Mouse (Mus musculus): ENCODE results near the gene Sh3yl1. TPM values are rescaled to one million over a fixed set of nuclear protein-coding genes. Genes with fewer than 3 reads are reported as not detected.
A peak's percentile ranks its signal among the peaks of the same experiment; 100 is the strongest.

Gene Sh3yl1
- polyA plus RNA-seq, 1 experiment from 2014 or later, result 37.7 TPM

- Histone ChIP-seq H3K9me3 (no peaks in the 10 kb centered on the region), H3K4me3 (replicated peaks) (no peak overlapping the region), H3K27ac (no peak overlapping the region), H3K27me3 (no peaks in the 10 kb centered on the region), H3K36me3 (peaks cover 11% of the 10 kb centered on the region), H3K9ac (replicated peaks) (no peak overlapping the region), H3K4me1 (replicated peaks) (peaks cover 25% of the 10 kb centered on the region), H3K4me2 (replicated peaks) (no peak overlapping the region)
- ATAC-seq, result no peak
- 86% methylated on average over 1 of the region's 1 CpGs for WGBS
Observed at GRCm38 (mm10) chr12:30908658-30909057, 2.8 kb upstream of the Sh3yl1 start.

GRCm38 (mm10) chr12:30909881-30910280 is 1.6 kb upstream of the Sh3yl1 start:
- Histone ChIP-seq H3K27me3 (no peaks in the 10 kb centered on the region), H3K4me1 (replicated peaks) (peaks cover 25% of the 10 kb centered on the region), H3K36me3 (peaks cover 2% of the 10 kb centered on the region; the same call in 1 of the 2 replicates), H3K9me3 (no peaks in the 10 kb centered on the region), H3K4me3 (replicated peaks) (no peak overlapping the region), H3K4me2 (replicated peaks) (peak overlapping the region; percentile 82; the same call in 1 of the 2 replicates), H3K9ac (replicated peaks) (no peak overlapping the region), H3K27ac (no peak overlapping the region)
- ATAC-seq, result no peak
- WGBS, result 97% methylated on average over 2 of the region's 2 CpGs

- ATAC-seq, result no peak
- H3K27me3 ChIP-seq, result no peaks in the 10 kb centered on the region
- peak overlapping the region; percentile 82 for H3K4me2 ChIP-seq (replicated peaks)
- peaks cover 25% of the 10 kb centered on the region for H3K4me1 ChIP-seq (replicated peaks)
- peak overlapping the region; percentile 87 for H3K9ac ChIP-seq (replicated peaks)
- H3K36me3 ChIP-seq, result no peaks in the 10 kb centered on the region
- 21% methylated on average over 8 of the region's 8 CpGs for WGBS
- peak overlapping the region; percentile 64 for H3K4me3 ChIP-seq (replicated peaks)
- peak overlapping the region; percentile 68 for H3K27ac ChIP-seq
- no peaks in the 10 kb centered on the region for H3K9me3 ChIP-seq
Observed at GRCm38 (mm10) chr12:30910860-30911259, 608 bp upstream of the Sh3yl1 start.

- under 1% methylated on average over 19 of the region's 19 CpGs for WGBS
- Histone ChIP-seq H3K4me2 (replicated peaks) (peak overlapping the region; percentile 90), H3K9ac (replicated peaks) (peak overlapping the region; percentile 87), H3K27ac (no peak overlapping the region), H3K9me3 (no peaks in the 10 kb centered on the region), H3K36me3 (no peaks in the 10 kb centered on the region), H3K4me3 (replicated peaks) (peak overlapping the region; percentile 64), H3K27me3 (no peaks in the 10 kb centered on the region), H3K4me1 (replicated peaks) (peaks cover 25% of the 10 kb centered on the region)
- peak; percentile 79 for ATAC-seq
Observed at GRCm38 (mm10) chr12:30912048-30912381, 547 bp downstream of the Sh3yl1 start.

GRCm38 (mm10) chr12:30912840-30913239 is 1.4 kb downstream of the Sh3yl1 start:
- no peaks in the 10 kb centered on the region for H3K27me3 ChIP-seq
- peak overlapping the region; percentile 64 for H3K4me3 ChIP-seq (replicated peaks)
- no peaks in the 10 kb centered on the region for H3K36me3 ChIP-seq
- peaks cover 25% of the 10 kb centered on the region for H3K4me1 ChIP-seq (replicated peaks)
- no peaks in the 10 kb centered on the region for H3K9me3 ChIP-seq
- peak overlapping the region; percentile 90 for H3K4me2 ChIP-seq (replicated peaks)
- 69% methylated on average over 3 of the region's 3 CpGs for WGBS
- peak overlapping the region; percentile 87; the same call in 1 of the 2 replicates for H3K9ac ChIP-seq (replicated peaks)
- no peak overlapping the region for H3K27ac ChIP-seq
- ATAC-seq, result no peak

GRCm38 (mm10) chr12:30922401-30922800 is 10.9 kb downstream of the Sh3yl1 start:
- Histone ChIP-seq H3K4me2 (replicated peaks) (no peak overlapping the region), H3K27me3 (no peaks in the 10 kb centered on the region), H3K4me3 (replicated peaks) (no peak overlapping the region), H3K9me3 (no peaks in the 10 kb centered on the region), H3K36me3 (0 out of 2 replicates have a peak, but pooled peaks cover 17% of the 10 kb centered on the region), H3K27ac (no peak overlapping the region), H3K9ac (replicated peaks) (no peak overlapping the region), H3K4me1 (replicated peaks) (no peaks in the 10 kb centered on the region)
- ATAC-seq, result no peak
- 88% methylated on average over 3 of the region's 3 CpGs for WGBS

GRCm38 (mm10) chr12:30928182-30928581 is 16.7 kb downstream of the Sh3yl1 start:
- H3K9me3 ChIP-seq, result no peaks in the 10 kb centered on the region
- WGBS, result 90% methylated on average over 6 of the region's 6 CpGs
- peaks cover 17% of the 10 kb centered on the region; the same call in 1 of the 2 replicates for H3K36me3 ChIP-seq
- no peak overlapping the region for H3K4me2 ChIP-seq (replicated peaks)
- no peaks in the 10 kb centered on the region for H3K27me3 ChIP-seq
- H3K4me3 ChIP-seq (replicated peaks), result no peak overlapping the region
- no peaks in the 10 kb centered on the region for H3K4me1 ChIP-seq (replicated peaks)
- H3K9ac ChIP-seq (replicated peaks), result no peak overlapping the region
- no peak for ATAC-seq
- H3K27ac ChIP-seq, result no peak overlapping the region

- H3K4me1 ChIP-seq (replicated peaks), result no peaks in the 10 kb centered on the region
- H3K4me2 ChIP-seq (replicated peaks), result no peak overlapping the region
- H3K36me3 ChIP-seq, result peaks cover under 1% of the 10 kb centered on the region; the same call in 1 of the 2 replicates
- no peak overlapping the region for H3K4me3 ChIP-seq (replicated peaks)
- H3K27me3 ChIP-seq, result no peaks in the 10 kb centered on the region
- no peak overlapping the region for H3K9ac ChIP-seq (replicated peaks)
- 80% methylated on average over 2 of the region's 2 CpGs for WGBS
- H3K9me3 ChIP-seq, result no peaks in the 10 kb centered on the region
- H3K27ac ChIP-seq, result no peak overlapping the region
- ATAC-seq, result no peak
Observed at GRCm38 (mm10) chr12:30933299-30933698, 21.8 kb downstream of the Sh3yl1 start.

GRCm38 (mm10) chr12:30936899-30937298 is 25.4 kb downstream of the Sh3yl1 start:
- WGBS, result 76% methylated on average over 2 of the region's 2 CpGs
- Histone ChIP-seq H3K9ac (replicated peaks) (no peak overlapping the region), H3K36me3 (peaks cover 18% of the 10 kb centered on the region), H3K9me3 (no peaks in the 10 kb centered on the region), H3K4me3 (replicated peaks) (no peak overlapping the region), H3K4me2 (replicated peaks) (no peak overlapping the region), H3K4me1 (replicated peaks) (no peaks in the 10 kb centered on the region), H3K27ac (no peak overlapping the region), H3K27me3 (no peaks in the 10 kb centered on the region)
- ATAC-seq, result no peak

GRCm38 (mm10) chr12:30943057-30943986 is 31.9 kb downstream of the Sh3yl1 start:
- Histone ChIP-seq H3K27ac (no peak overlapping the region), H3K4me2 (replicated peaks) (no peak overlapping the region), H3K36me3 (peaks cover 50% of the 10 kb centered on the region), H3K9me3 (no peaks in the 10 kb centered on the region), H3K4me3 (replicated peaks) (no peak overlapping the region), H3K9ac (replicated peaks) (no peak overlapping the region), H3K27me3 (no peaks in the 10 kb centered on the region), H3K4me1 (replicated peaks) (no peaks in the 10 kb centered on the region)
- 87% methylated on average over 14 of the region's 14 CpGs for WGBS
- ATAC-seq, result no peak

GRCm38 (mm10) chr12:30944197-30944596 is 32.7 kb downstream of the Sh3yl1 start:
- Histone ChIP-seq H3K9me3 (no peaks in the 10 kb centered on the region), H3K4me2 (replicated peaks) (no peak overlapping the region), H3K27ac (no peak overlapping the region), H3K4me1 (replicated peaks) (no peaks in the 10 kb centered on the region), H3K9ac (replicated peaks) (no peak overlapping the region), H3K36me3 (peaks cover 50% of the 10 kb centered on the region), H3K4me3 (replicated peaks) (no peak overlapping the region), H3K27me3 (no peaks in the 10 kb centered on the region)
- ATAC-seq, result no peak
- WGBS, result 71% methylated on average over 3 of the region's 3 CpGs

GRCm38 (mm10) chr12:30970700-30971099 is 59.2 kb downstream of the Sh3yl1 start:
- H3K4me2 ChIP-seq (replicated peaks), result no peak overlapping the region
- 76% methylated on average over 2 of the region's 2 CpGs for WGBS
- H3K4me3 ChIP-seq (replicated peaks), result no peak overlapping the region
- no peaks in the 10 kb centered on the region for H3K27me3 ChIP-seq
- no peak overlapping the region for H3K27ac ChIP-seq
- H3K9me3 ChIP-seq, result no peaks in the 10 kb centered on the region
- ATAC-seq, result no peak
- H3K36me3 ChIP-seq, result no peaks in the 10 kb centered on the region
- no peaks in the 10 kb centered on the region for H3K4me1 ChIP-seq (replicated peaks)
- no peak overlapping the region for H3K9ac ChIP-seq (replicated peaks)
